Mouse (Mus musculus): ENCODE measurements at regions not wholly inside any gene's neighbourhood (a gene's known extent, or its start where the extent isn't known, plus 50 kb on each side); places are given as distances from the start of the nearest gene placed in this dataset.

- 88% methylated on average over 5 of the region's 5 CpGs for WGBS
- peaks cover 44% of the 10 kb centered on the region for H3K27me3 ChIP-seq (replicated peaks; ENCODE audit: low read depth, poor library complexity, severe bottlenecking)
- H3K27ac ChIP-seq (replicated peaks): no peak overlapping the region
- H3K4me1 ChIP-seq: no peaks in the 10 kb centered on the region
- no peak overlapping the region for H3K4me3 ChIP-seq
- H3K36me3 ChIP-seq (replicated peaks): no peaks in the 10 kb centered on the region
- no peak for DNase-seq (ENCODE audit: low spot score)
- H3K9me3 ChIP-seq: no peaks in the 10 kb centered on the region
These were observed 511.3 kb downstream of the Irx1 start for GRCm38 (mm10) chr13:71452258-71452657.

- Histone ChIP-seq H3K4me1 (no peaks in the 10 kb centered on the region), H3K4me3 (no peak overlapping the region), H3K36me3 (replicated peaks) (no peaks in the 10 kb centered on the region), H3K9me3 (no peaks in the 10 kb centered on the region), H3K27me3 (replicated peaks; ENCODE audit: low read depth, poor library complexity, severe bottlenecking) (no peaks in the 10 kb centered on the region), H3K27ac (replicated peaks) (no peak overlapping the region)
- 58% methylated on average over 2 of the region's 2 CpGs for WGBS
- DNase-seq (ENCODE audit: low spot score): no peak
These were observed 525.9 kb downstream of the Irx1 start for GRCm38 (mm10) chr13:71437601-71438099.

GRCm38 (mm10) chr13:71403654-71404560 is 559.6 kb downstream of the Irx1 start:
- Histone ChIP-seq H3K36me3 (replicated peaks) (no peaks in the 10 kb centered on the region), H3K4me1 (peaks cover 11% of the 10 kb centered on the region), H3K27me3 (replicated peaks; ENCODE audit: low read depth, poor library complexity, severe bottlenecking) (no peaks in the 10 kb centered on the region), H3K9me3 (no peaks in the 10 kb centered on the region), H3K27ac (replicated peaks) (no peak overlapping the region), H3K4me3 (no peak overlapping the region)
- DNase-seq (ENCODE audit: low spot score): no peak
- 61% methylated on average over 21 of the region's 21 CpGs for WGBS

GRCm38 (mm10) chr13:71393716-71394309 is 552.2 kb upstream of the Adamts16 start:
- Histone ChIP-seq H3K9me3 (no peaks in the 10 kb centered on the region), H3K27me3 (replicated peaks; ENCODE audit: low read depth, poor library complexity, severe bottlenecking) (no peaks in the 10 kb centered on the region), H3K4me1 (no peaks in the 10 kb centered on the region), H3K36me3 (replicated peaks) (no peaks in the 10 kb centered on the region), H3K4me3 (no peak overlapping the region), H3K27ac (replicated peaks) (no peak overlapping the region)
- DNase-seq (ENCODE audit: low spot score): no peak
- 86% methylated on average over 10 of the region's 10 CpGs for WGBS

- no peaks in the 10 kb centered on the region for H3K27me3 ChIP-seq (replicated peaks; ENCODE audit: low read depth, poor library complexity, severe bottlenecking)
- H3K36me3 ChIP-seq (replicated peaks): no peaks in the 10 kb centered on the region
- WGBS: 43% methylated on average over 2 of the region's 2 CpGs
- DNase-seq (ENCODE audit: low spot score): no peak
- H3K27ac ChIP-seq (replicated peaks): no peak overlapping the region
- H3K9me3 ChIP-seq: no peaks in the 10 kb centered on the region
- H3K4me1 ChIP-seq: peaks cover 3% of the 10 kb centered on the region
- no peak overlapping the region for H3K4me3 ChIP-seq
These were observed 537.0 kb upstream of the Adamts16 start for GRCm38 (mm10) chr13:71378641-71379040.

GRCm38 (mm10) chr13:71375909-71376606 is 534.4 kb upstream of the Adamts16 start:
- H3K4me3 ChIP-seq: no peak overlapping the region
- H3K4me1 ChIP-seq: peaks cover 9% of the 10 kb centered on the region
- no peaks in the 10 kb centered on the region for H3K9me3 ChIP-seq
- no peak overlapping the region for H3K27ac ChIP-seq (replicated peaks)
- H3K36me3 ChIP-seq (replicated peaks): no peaks in the 10 kb centered on the region
- WGBS: 70% methylated on average over 9 of the region's 9 CpGs
- no peak for DNase-seq (ENCODE audit: low spot score)
- no peaks in the 10 kb centered on the region for H3K27me3 ChIP-seq (replicated peaks; ENCODE audit: low read depth, poor library complexity, severe bottlenecking)

- Histone ChIP-seq H3K4me3 (no peak overlapping the region), H3K4me1 (peaks cover 9% of the 10 kb centered on the region), H3K36me3 (replicated peaks) (no peaks in the 10 kb centered on the region), H3K9me3 (no peaks in the 10 kb centered on the region), H3K27ac (replicated peaks) (no peak overlapping the region), H3K27me3 (replicated peaks; ENCODE audit: low read depth, poor library complexity, severe bottlenecking) (no peaks in the 10 kb centered on the region)
- DNase-seq (ENCODE audit: low spot score): no peak
- WGBS: 53% methylated on average over 10 of the region's 10 CpGs
These were observed 531.4 kb upstream of the Adamts16 start for GRCm38 (mm10) chr13:71372701-71373685.

GRCm38 (mm10) chr13:71369832-71370231 is 528.2 kb upstream of the Adamts16 start:
- Histone ChIP-seq H3K4me1 (peaks cover 9% of the 10 kb centered on the region), H3K36me3 (replicated peaks) (no peaks in the 10 kb centered on the region), H3K9me3 (no peaks in the 10 kb centered on the region), H3K27ac (replicated peaks) (no peak overlapping the region), H3K27me3 (replicated peaks; ENCODE audit: low read depth, poor library complexity, severe bottlenecking) (no peaks in the 10 kb centered on the region), H3K4me3 (no peak overlapping the region)
- WGBS: 83% methylated on average over 3 of the region's 3 CpGs
- no peak for DNase-seq (ENCODE audit: low spot score)

- WGBS: 86% methylated on average over 3 of the region's 3 CpGs
- Histone ChIP-seq H3K4me1 (no peaks in the 10 kb centered on the region), H3K27me3 (replicated peaks; ENCODE audit: low read depth, poor library complexity, severe bottlenecking) (no peaks in the 10 kb centered on the region), H3K36me3 (replicated peaks) (no peaks in the 10 kb centered on the region), H3K27ac (replicated peaks) (no peak overlapping the region), H3K9me3 (no peaks in the 10 kb centered on the region), H3K4me3 (no peak overlapping the region)
- no peak for DNase-seq (ENCODE audit: low spot score)
These were observed 523.6 kb upstream of the Adamts16 start for GRCm38 (mm10) chr13:71365261-71365660.

GRCm38 (mm10) chr13:71362311-71362710 is 520.7 kb upstream of the Adamts16 start:
- no peaks in the 10 kb centered on the region for H3K27me3 ChIP-seq (replicated peaks; ENCODE audit: low read depth, poor library complexity, severe bottlenecking)
- no peaks in the 10 kb centered on the region for H3K9me3 ChIP-seq
- no peak for DNase-seq (ENCODE audit: low spot score)
- no peaks in the 10 kb centered on the region for H3K4me1 ChIP-seq
- H3K4me3 ChIP-seq: no peak overlapping the region
- H3K36me3 ChIP-seq (replicated peaks): no peaks in the 10 kb centered on the region
- WGBS: 84% methylated on average over 5 of the region's 5 CpGs
- H3K27ac ChIP-seq (replicated peaks): no peak overlapping the region

- H3K27ac ChIP-seq (replicated peaks): no peak overlapping the region
- H3K4me3 ChIP-seq: no peak overlapping the region
- no peaks in the 10 kb centered on the region for H3K4me1 ChIP-seq
- no peak for DNase-seq (ENCODE audit: low spot score)
- H3K9me3 ChIP-seq: no peaks in the 10 kb centered on the region
- H3K27me3 ChIP-seq (replicated peaks; ENCODE audit: low read depth, poor library complexity, severe bottlenecking): no peaks in the 10 kb centered on the region
- H3K36me3 ChIP-seq (replicated peaks): no peaks in the 10 kb centered on the region
- 86% methylated on average over 11 of the region's 11 CpGs for WGBS
These were observed 517.5 kb upstream of the Adamts16 start for GRCm38 (mm10) chr13:71359112-71359511.

- H3K9me3 ChIP-seq: no peaks in the 10 kb centered on the region
- H3K27ac ChIP-seq (replicated peaks): no peak overlapping the region
- H3K4me1 ChIP-seq: no peaks in the 10 kb centered on the region
- H3K27me3 ChIP-seq (replicated peaks; ENCODE audit: low read depth, poor library complexity, severe bottlenecking): no peaks in the 10 kb centered on the region
- H3K4me3 ChIP-seq: no peak overlapping the region
- 85% methylated on average over 7 of the region's 7 CpGs for WGBS
- no peaks in the 10 kb centered on the region for H3K36me3 ChIP-seq (replicated peaks)
- no peak for DNase-seq (ENCODE audit: low spot score)
These were observed 509.2 kb upstream of the Adamts16 start for GRCm38 (mm10) chr13:71350787-71351186.
